Mouse (Mus musculus) midbrain, postnatal 0 days (tissue): ENCODE measurements at regions not wholly inside any gene's neighbourhood (a gene's known extent, or its start where the extent isn't known, plus 50 kb on each side); places are given as distances from the start of the nearest gene placed in this dataset.

Experiments used
- ATAC-seq: fragments of 200-750 bp; cut with Nextera tagmentation; 2 replicates; pipeline ENCODE4 v1.8.0; 2017; ENCODE audit warnings: moderate number of reproducible peaks, mild to moderate bottlenecking, moderate TSS enrichment, moderate library complexity; ENCODE audit not compliant: low FRiP score
- DNase-seq: peaks from one replicate; pipeline ENCODE4 v3.0.0-alpha.2; 2015; ENCODE audit warnings: low spot score
- H3K27ac ChIP-seq: fragments of 300-500 bp; sonication (generic); 2 replicates; pipeline ENCODE4 v1.5.1; 2014; ENCODE audit warnings: low read depth, mild to moderate bottlenecking, low read length, mixed read lengths
- H3K27me3 ChIP-seq: fragments of 300-500 bp; sonication (generic); 2 replicates; pipeline ENCODE4 v1.6.1; 2014; ENCODE audit warnings: low read length, control low read depth, mixed read lengths; ENCODE audit not compliant: insufficient read depth
- H3K36me3 ChIP-seq: fragments of 300-500 bp; sonication (generic); 2 replicates; pipeline ENCODE4 v1.6.1; 2014; ENCODE audit warnings: low read length, control low read depth, mixed read lengths; ENCODE audit not compliant: insufficient read depth
- H3K4me1 ChIP-seq: fragments of 300-500 bp; sonication (generic); 2 replicates; pipeline ENCODE4 v1.6.1; 2014; ENCODE audit warnings: mild to moderate bottlenecking, control low read depth, antibody characterized with exemption, low read length, mixed read lengths; ENCODE audit not compliant: insufficient read depth
- H3K4me2 ChIP-seq: fragments of 300-500 bp; sonication (generic); 2 replicates; pipeline ENCODE4 v1.6.1; 2014; ENCODE audit warnings: low read depth, mild to moderate bottlenecking, low read length, mixed read lengths; ENCODE audit not compliant: poor library complexity, severe bottlenecking
- H3K4me3 ChIP-seq: fragments of 300-500 bp; sonication (generic); 2 replicates; pipeline ENCODE4 v1.5.1; 2014; ENCODE audit warnings: low read depth, mild to moderate bottlenecking, low read length, moderate library complexity
- H3K9ac ChIP-seq: fragments of 300-500 bp; sonication (generic); replicated peaks from 2 replicates; pipeline ENCODE4 v1.6.1; 2014; ENCODE audit warnings: mild to moderate bottlenecking, low read length, moderate library complexity, mixed read lengths; ENCODE audit not compliant: poor library complexity, severe bottlenecking
- H3K9me3 ChIP-seq: fragments of 300-500 bp; sonication (generic); 2 replicates; pipeline ENCODE4 v1.6.1; 2016; ENCODE audit warnings: low read length, control low read depth
- CTCF ChIP-seq: IDR thresholded peaks from 2 replicates; pipeline ENCODE4 v1.5.1; 2016; ENCODE audit warnings: antibody characterized with exemption, mild to moderate bottlenecking
- WGBS: fragments of 180-500 bp; shearing (Covaris S2); extraction: QIAGEN DNeasy Blood & Tissue Kit; methylation state at CpG from one replicate; pipeline ENCODE4 v1.1.7; 2014; 5-methylcytosine and 5-hydroxymethylcytosine counted together

- Histone ChIP-seq H3K27me3 (no peaks in the 10 kb centered on the region), H3K9ac (no peak overlapping the region), H3K9me3 (no peaks in the 10 kb centered on the region), H3K27ac (no peak overlapping the region), H3K36me3 (no peaks in the 10 kb centered on the region), H3K4me1 (no peaks in the 10 kb centered on the region), H3K4me2 (no peak overlapping the region), H3K4me3 (no peak overlapping the region)
- TF ChIP-seq CTCF, result no peak
- no peak for ATAC-seq
- WGBS, result 89% methylated on average over 9 of the region's 9 CpGs
- no peak for DNase-seq
These were observed 722.1 kb downstream of the Utrn start for GRCm38 (mm10) chr10:12146942-12147537.

DNA sequence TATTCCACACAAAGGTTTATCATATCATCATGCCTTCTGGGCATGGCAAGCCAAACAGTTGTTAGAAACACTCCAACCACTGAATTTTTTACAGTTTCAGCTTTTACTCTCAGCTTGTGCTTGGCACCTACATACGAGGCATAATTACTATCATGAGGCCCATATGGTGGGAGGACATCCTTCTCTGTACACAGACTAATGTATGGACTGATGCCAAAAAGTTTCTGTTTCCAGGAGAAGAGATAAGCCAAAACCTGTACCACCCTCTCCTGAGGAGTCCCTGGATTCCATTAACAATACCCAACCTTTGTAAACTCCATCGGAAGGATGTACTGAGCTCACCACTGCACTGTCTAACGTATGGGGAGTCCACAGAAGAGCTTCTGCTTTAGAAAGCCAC is 698.9 kb downstream of the Utrn start:
- Histone ChIP-seq H3K4me1 (no peaks in the 10 kb centered on the region), H3K9ac (no peak overlapping the region), H3K9me3 (no peaks in the 10 kb centered on the region), H3K4me3 (no peak overlapping the region), H3K36me3 (no peaks in the 10 kb centered on the region), H3K27ac (no peak overlapping the region), H3K4me2 (no peak overlapping the region), H3K27me3 (no peaks in the 10 kb centered on the region)
- TF ChIP-seq CTCF, result no peak
- 84% methylated on average over 3 of the region's 3 CpGs for WGBS
- DNase-seq (peak; percentile 72), ATAC-seq (no peak)

DNA sequence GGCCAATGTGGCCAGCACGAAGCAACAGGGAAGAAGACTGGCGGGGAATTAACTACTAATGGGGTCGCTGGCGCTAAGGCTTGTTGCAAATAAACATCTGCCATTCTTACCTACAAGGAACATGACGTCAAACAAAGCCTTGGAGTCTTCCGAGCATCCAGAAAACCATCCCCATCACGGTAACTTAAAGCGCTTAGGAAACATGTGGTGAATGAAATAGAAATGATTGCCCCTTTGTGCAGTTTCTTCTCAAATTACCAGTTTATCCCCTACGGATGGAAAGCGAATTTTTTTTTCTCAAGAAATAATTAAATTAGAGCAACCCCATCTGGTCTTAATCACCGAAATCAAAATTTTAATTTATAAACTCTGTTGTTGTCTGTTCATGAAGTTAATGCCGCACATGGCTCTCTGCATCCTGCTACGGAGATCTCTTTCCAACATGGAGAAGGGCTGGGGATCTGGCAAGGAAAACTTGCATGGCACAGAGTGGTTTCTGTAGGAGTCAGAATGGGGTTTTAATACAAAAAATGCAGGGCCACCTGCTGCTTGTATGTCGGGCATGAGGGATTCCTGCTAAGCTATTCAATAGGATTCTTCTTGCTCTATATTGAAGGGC is 694.9 kb downstream of the Utrn start:
- WGBS, result 65% methylated on average over 14 of the region's 14 CpGs
- DNase-seq (peak; percentile 14), ATAC-seq (no peak)
- no peak overlapping the region for H3K4me2 ChIP-seq
- H3K4me1 ChIP-seq, result no peaks in the 10 kb centered on the region
- no peak overlapping the region for H3K9ac ChIP-seq
- H3K27ac ChIP-seq, result no peak overlapping the region
- H3K27me3 ChIP-seq, result no peaks in the 10 kb centered on the region
- no peak overlapping the region for H3K4me3 ChIP-seq
- no peaks in the 10 kb centered on the region for H3K9me3 ChIP-seq
- H3K36me3 ChIP-seq, result no peaks in the 10 kb centered on the region
- no peak for TF ChIP-seq CTCF

- TF ChIP-seq CTCF, result no peak
- Histone ChIP-seq H3K9ac (no peak overlapping the region), H3K36me3 (no peaks in the 10 kb centered on the region), H3K27me3 (no peaks in the 10 kb centered on the region), H3K4me3 (no peak overlapping the region), H3K9me3 (no peaks in the 10 kb centered on the region), H3K4me2 (no peak overlapping the region), H3K4me1 (no peaks in the 10 kb centered on the region), H3K27ac (no peak overlapping the region)
- DNase-seq, result no peak
- ATAC-seq, result no peak
- 30% methylated on average over 3 of the region's 3 CpGs for WGBS
These were observed 694.0 kb downstream of the Utrn start for GRCm38 (mm10) chr10:12175141-12175540.

DNA sequence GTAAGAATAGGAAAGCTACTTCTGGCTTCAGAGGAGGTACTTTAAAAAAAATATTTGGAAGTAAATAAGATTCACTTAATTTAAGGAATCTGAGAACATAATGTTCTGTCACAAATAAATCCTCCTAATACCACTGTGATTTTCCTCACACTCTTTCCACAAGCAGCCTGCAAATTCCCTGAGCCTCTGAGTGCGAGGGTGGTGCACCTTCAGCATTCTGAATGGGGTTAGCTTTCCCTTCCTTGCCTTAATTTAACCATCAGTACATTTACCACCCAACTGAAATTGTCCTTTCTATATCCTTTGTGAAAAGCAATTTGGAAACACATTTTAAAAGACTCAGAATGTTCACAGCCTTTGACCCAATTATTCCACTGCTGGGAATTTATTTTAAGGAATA is 691.7 kb downstream of the Utrn start:
- Histone ChIP-seq H3K36me3 (no peaks in the 10 kb centered on the region), H3K4me2 (no peak overlapping the region), H3K4me1 (no peaks in the 10 kb centered on the region), H3K9ac (no peak overlapping the region), H3K9me3 (no peaks in the 10 kb centered on the region), H3K27me3 (no peaks in the 10 kb centered on the region), H3K27ac (no peak overlapping the region), H3K4me3 (no peak overlapping the region)
- WGBS, result 72% methylated on average over 1 of the region's 1 CpGs
- TF ChIP-seq CTCF, result no peak
- no peak for DNase-seq
- ATAC-seq, result no peak

- H3K27me3 ChIP-seq, result no peaks in the 10 kb centered on the region
- no peak for ATAC-seq
- no peak overlapping the region for H3K4me2 ChIP-seq
- H3K36me3 ChIP-seq, result no peaks in the 10 kb centered on the region
- H3K9me3 ChIP-seq, result no peaks in the 10 kb centered on the region
- no peak for TF ChIP-seq CTCF
- no peak overlapping the region for H3K9ac ChIP-seq
- DNase-seq, result no peak
- 82% methylated on average over 4 of the region's 4 CpGs for WGBS
- no peak overlapping the region for H3K4me3 ChIP-seq
- no peak overlapping the region for H3K27ac ChIP-seq
- H3K4me1 ChIP-seq, result no peaks in the 10 kb centered on the region
These were observed 688.2 kb downstream of the Utrn start for GRCm38 (mm10) chr10:12180965-12181364.
